Mouse (Mus musculus): ENCODE results near the gene Hecw2. TPM values are rescaled to one million over a fixed set of nuclear protein-coding genes. Genes with fewer than 3 reads are reported as not detected.
A peak's percentile ranks its signal among the peaks of the same experiment; 100 is the strongest.

The Hecw2 gene
- total RNA-seq, 2 experiments from 2014 or later, result 22.2 to 26.5 TPM

DNA sequence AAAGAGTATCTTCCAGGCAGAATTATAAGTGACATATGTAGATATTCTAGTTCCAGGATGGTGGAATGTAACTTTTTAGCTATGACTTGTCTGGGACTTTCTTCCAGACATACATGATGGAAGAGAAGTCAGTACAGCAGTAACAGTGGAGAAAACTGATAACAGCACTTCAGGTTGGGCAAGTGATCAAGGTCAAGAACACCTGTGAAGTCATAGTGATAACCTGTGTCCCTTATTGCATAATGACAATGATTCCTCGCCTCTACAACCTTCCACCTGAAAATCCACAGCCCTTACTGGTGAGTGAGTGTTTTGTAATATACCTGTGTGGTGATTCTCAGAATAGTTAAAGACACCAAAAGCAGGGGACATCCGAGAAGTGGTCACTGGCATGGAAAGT, 400.7 kb downstream of the Hecw2 start:
- Histone ChIP-seq H3K4me3 (no peak overlapping the region), H3K27ac (no peak overlapping the region)
- no peak for DNase-seq (ENCODE audit: low spot score in 2 of 2)
- TF ChIP-seq CTCF (conservative IDR thresholded peaks at IDR 0.05), result no peak

DNA sequence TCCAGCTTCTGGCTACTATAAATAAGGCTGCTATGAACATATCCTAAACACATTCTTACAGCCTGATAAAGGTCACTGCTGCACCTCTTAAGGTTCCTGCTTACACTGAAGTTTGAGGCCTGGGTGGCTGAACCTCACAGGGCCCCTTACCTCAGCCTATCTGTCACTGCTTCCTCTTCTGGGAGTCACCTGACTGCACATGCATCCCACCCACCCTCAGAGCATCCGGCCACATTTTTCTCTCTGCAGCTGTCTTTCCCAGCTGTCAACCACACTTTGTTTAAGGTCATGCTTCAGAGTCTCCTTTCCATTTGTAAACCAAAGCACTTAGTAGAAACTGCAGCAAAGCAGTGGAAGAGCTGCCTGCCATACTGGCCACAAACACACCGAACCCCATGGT, 403.6 kb downstream of the Hecw2 start:
- TF ChIP-seq CTCF (conservative IDR thresholded peaks at IDR 0.05), result no peak
- Histone ChIP-seq H3K4me3 (no peak overlapping the region), H3K27ac (no peak overlapping the region)
- DNase-seq (ENCODE audit: low spot score in 2 of 2), result no peak

DNA sequence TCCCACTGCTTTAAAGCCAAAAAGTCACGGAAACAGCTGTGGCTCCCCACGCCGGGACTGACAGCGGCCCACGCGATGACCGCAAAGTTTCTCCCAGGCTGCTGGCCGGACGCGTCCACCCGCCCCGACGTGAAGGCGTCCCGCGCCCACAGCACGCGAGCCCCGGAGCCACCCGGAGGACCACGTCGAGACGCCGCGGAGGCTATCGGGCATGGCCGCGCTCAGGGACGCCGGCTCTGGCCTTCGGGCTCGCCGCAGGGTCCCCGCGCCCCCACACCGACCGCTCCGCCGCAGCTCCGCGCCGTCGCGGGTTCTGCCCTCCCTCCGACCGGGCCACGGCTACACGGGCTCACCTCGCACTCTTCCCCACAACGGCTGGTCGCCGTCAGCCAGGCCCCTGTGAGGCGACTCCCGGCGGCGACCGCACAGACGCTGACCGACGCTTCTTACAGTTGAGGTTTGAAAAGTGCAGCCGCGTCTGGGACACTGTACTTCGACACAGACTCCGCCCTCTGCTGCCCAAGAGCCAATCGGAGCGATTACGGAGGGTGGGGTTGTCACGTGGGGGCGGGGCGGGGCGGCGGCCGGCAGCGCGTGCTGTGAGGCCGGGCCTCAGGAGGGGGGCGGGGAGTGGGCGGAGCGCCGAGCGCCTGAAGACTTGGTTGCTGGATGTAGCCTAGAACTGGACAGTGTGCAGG, 410.1 kb downstream of the Hecw2 start, which contains the start of gene Stk17b:
TSS of gene Stk17b (minus strand) at position 504 of the 698 bp plus-strand sequence.
- Histone ChIP-seq H3K27ac (peak within 1 kb of the TSS; percentile 71), H3K4me3 (peak within 1 kb of the TSS; percentile 81)
- peak; percentile 68 to 72 for DNase-seq (ENCODE audit: low spot score in 2 of 2)
- TF ChIP-seq CTCF (conservative IDR thresholded peaks at IDR 0.05), result no peak

DNA sequence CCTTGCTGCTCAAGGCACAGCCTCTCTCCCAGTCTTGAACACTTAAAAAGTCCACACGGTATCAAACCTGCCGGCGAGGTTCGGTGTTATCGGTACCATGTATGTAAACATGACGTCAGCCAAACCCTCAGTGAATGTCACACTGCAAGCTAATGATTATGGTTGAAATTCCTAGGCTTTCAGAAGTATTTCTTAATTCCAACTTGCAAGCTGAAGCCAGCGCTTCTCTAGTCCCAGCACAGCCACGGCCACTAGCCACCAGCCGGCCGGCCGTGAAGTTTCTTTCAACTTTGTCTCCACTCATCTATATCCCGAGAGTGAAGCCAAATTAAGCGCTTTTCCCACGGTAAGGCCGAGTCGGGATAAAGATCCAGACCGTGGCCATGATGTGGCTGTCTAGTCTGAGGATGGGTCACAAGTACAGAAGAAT, 410.7 kb downstream of the Hecw2 start:
- Histone ChIP-seq H3K4me3 (peak overlapping the region; percentile 81), H3K27ac (peak overlapping the region; percentile 71)
- no peak for TF ChIP-seq CTCF (conservative IDR thresholded peaks at IDR 0.05)
- peak in 1 of 2 experiments; percentile 1 for DNase-seq (ENCODE audit: low spot score in 2 of 2)

DNA sequence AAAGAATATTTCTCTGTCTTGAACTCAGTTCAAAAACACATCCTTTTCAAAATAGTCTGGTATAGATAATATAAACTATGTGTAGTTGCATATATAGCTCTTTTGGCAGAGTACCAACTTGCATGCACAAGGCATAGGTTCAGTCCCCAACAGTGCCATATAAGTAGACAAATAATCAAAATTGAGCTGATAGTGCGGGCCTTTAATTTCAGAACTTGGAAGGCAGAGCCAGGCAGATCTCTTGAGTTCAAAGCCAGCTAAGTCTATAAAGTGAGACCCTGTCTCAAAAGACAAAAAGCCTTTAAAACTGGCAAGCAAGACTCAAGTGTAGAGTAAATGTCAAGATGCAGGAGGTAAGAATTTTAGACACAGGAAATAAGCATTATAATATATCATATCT, 412.0 kb downstream of the Hecw2 start:
- no peak for DNase-seq (ENCODE audit: low spot score in 2 of 2)
- H3K4me3 ChIP-seq, result no peak overlapping the region
- no peak overlapping the region for H3K27ac ChIP-seq
- TF ChIP-seq CTCF (conservative IDR thresholded peaks at IDR 0.05), result no peak

GRCm38 (mm10) chr1:53782079-53782478, 412.9 kb downstream of the Hecw2 start:
- no peak for TF ChIP-seq CTCF (conservative IDR thresholded peaks at IDR 0.05)

GRCm38 (mm10) chr1:53781311-53781710, 413.7 kb downstream of the Hecw2 start:
- no peak overlapping the region for H3K27ac ChIP-seq
- no peak for TF ChIP-seq CTCF (conservative IDR thresholded peaks at IDR 0.05)
- no peak overlapping the region for H3K4me3 ChIP-seq
- DNase-seq (ENCODE audit: low spot score in 2 of 2), result no peak

More at GRCm38 (mm10) chr1:53782079-53782478, 412.9 kb downstream of the Hecw2 start:
- Histone ChIP-seq H3K27ac (no peak overlapping the region), H3K4me3 (no peak overlapping the region)
- DNase-seq (ENCODE audit: low spot score in 2 of 2), result no peak

GRCm38 (mm10) chr1:53776176-53776905, 418.6 kb downstream of the Hecw2 start:
- TF ChIP-seq CTCF (conservative IDR thresholded peaks at IDR 0.05), result no peak
- DNase-seq (ENCODE audit: low spot score in 2 of 2), result no peak
- H3K4me3 ChIP-seq, result no peak overlapping the region
- H3K27ac ChIP-seq, result no peak overlapping the region

- TF ChIP-seq CTCF (conservative IDR thresholded peaks at IDR 0.05), result no peak
- Histone ChIP-seq H3K27ac (no peak overlapping the region), H3K4me3 (no peak overlapping the region)
- no peak for DNase-seq (ENCODE audit: low spot score in 2 of 2)
Measured at GRCm38 (mm10) chr1:53775545-53775944, 419.4 kb downstream of the Hecw2 start.

- Histone ChIP-seq H3K4me3 (no peak overlapping the region), H3K27ac (no peak overlapping the region)
- TF ChIP-seq CTCF (conservative IDR thresholded peaks at IDR 0.05), result no peak
- DNase-seq (ENCODE audit: low spot score in 2 of 2), result no peak
Measured at GRCm38 (mm10) chr1:53775036-53775435, 419.9 kb downstream of the Hecw2 start.

DNA sequence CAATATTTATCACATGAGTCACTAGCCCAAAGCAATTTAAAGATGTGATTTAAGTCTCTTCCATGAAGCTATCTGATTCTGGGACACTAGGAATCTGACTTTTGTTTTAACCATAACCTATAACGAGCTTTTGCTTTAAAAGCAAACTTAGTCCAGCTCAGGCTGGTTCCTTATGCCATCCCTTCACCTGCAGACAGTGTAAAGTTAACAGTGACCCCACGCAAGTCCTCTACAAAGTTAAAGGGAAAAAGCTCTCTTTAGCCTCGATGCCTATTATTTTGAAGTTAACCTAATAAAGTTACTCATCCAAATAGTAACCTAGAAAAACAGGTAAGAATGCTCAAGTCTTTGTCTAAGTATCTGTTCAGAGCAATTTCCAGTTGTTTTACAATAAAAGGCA, 420.4 kb downstream of the Hecw2 start:
- no peak for TF ChIP-seq CTCF (conservative IDR thresholded peaks at IDR 0.05)
- DNase-seq (ENCODE audit: low spot score in 2 of 2), result no peak
- Histone ChIP-seq H3K4me3 (no peak overlapping the region), H3K27ac (no peak overlapping the region)

DNA sequence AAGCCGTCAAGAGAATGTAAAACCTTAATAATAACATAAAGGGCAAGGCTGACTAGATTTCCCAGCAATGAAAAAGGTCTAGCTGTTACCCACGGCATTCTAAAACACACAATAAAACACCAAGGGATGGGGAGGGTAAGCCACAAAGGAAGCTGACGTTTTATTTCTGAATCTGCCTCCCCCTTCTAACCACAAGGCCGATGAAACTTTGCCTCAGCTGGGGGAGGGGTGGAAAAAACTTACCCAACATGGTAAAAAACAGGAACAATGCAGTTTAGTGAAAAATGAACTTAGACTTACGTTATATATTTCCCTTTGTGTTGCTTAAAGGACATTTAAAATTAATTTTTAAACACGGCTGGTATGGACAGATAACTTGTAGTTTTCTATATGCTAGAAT, 421.0 kb downstream of the Hecw2 start:
- no peak overlapping the region for H3K27ac ChIP-seq
- no peak for TF ChIP-seq CTCF (conservative IDR thresholded peaks at IDR 0.05)
- H3K4me3 ChIP-seq, result no peak overlapping the region
- DNase-seq (ENCODE audit: low spot score in 2 of 2), result no peak

GRCm38 (mm10) chr1:53772967-53773366, 422.0 kb downstream of the Hecw2 start:
- no peak for DNase-seq (ENCODE audit: low spot score in 2 of 2)
- H3K27ac ChIP-seq, result no peak overlapping the region
- TF ChIP-seq CTCF (conservative IDR thresholded peaks at IDR 0.05), result no peak
- H3K4me3 ChIP-seq, result no peak overlapping the region

GRCm38 (mm10) chr1:53771476-53771875, 423.5 kb downstream of the Hecw2 start:
- TF ChIP-seq CTCF (conservative IDR thresholded peaks at IDR 0.05), result no peak
- Histone ChIP-seq H3K27ac (no peak overlapping the region), H3K4me3 (no peak overlapping the region)
- DNase-seq (ENCODE audit: low spot score in 2 of 2), result no peak
